Mouse (Mus musculus) erythroblast, embryonic 14.5 days (primary cell): ENCODE measurements around the gene Kif26b.

Experiments
- GATA1 ChIP-seq: IDR thresholded peaks from 2 replicates; pipeline ENCODE4 v1.6.1; 2012; ENCODE audit warnings: low read length, inconsistent platforms, mixed read lengths
- TAL1 ChIP-seq: IDR thresholded peaks from 3 replicates; pipeline ENCODE4 v1.6.1; 2012; ENCODE audit warnings: low read length, inconsistent platforms, mixed read lengths

DNA sequence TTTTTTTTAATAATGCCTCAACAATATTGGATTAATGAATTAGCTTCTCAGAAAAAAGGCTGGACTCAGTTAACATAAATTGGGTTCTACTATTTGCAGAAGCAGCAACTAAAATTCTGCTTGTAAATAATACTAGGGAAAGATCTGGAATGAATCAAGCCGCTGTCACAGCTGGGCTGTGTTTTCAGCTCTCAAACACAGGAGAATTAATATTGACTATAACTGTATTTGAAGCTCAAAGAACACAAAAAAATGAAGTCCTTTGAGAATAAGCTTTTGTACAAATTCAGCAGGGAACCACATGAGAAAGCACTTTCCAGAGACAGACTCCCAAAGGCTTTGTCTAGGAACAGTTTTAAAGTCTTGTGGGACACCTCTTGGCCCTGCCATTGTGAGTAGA, 134.6 kb downstream of the Kif26b start:
- no peak for TF ChIP-seq GATA1
- no peak for TF ChIP-seq TAL1
